In the genomic region with DNA sequence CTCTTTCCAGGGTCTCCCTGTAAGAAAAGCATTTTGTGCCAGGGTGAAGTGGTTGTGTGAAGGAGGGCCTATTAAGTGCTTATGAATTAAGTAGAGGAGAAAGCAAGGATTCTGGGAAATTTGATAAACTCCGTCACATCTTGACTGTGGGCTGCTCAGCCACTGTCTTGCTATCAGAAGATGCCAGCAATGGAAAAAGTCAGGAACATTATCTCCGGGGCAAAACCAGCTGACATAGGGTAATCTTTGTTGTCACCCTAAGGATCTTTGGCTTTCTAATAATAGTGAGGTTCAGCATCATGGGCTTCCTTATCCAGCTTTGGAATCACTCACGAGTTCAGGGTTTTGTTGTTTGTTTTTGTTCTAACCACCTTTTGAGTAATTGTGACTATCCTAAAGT, we compare ENCODE assay signal across 26 mouse cellular contexts. TPM values are rescaled to one million over a fixed set of nuclear protein-coding genes. Genes with fewer than 3 reads are reported as not detected.
DNase-seq lines count a peak whose midpoint lies in the region; ATAC-seq and TF ChIP-seq lines count a peak whose summit lies in the region.
"Had no signal": no experiment of that assay in that cellular context is flagged by ENCODE, and none has a peak within 500 bp of the region (broad histone marks: within the 10 kb centered on the region; RNA-seq: fewer than 3 reads in every experiment).

No protein-coding gene starts in this region.

- H3K9ac ChIP-seq in heart, embryonic 13.5 days = no peak overlapping the region
- H3K9ac ChIP-seq in liver, embryonic 12.5 days = 0 out of 2 replicates have a peak overlapping the region, but pooled peaks have one; percentile 49
- H3K9ac ChIP-seq: embryonic facial prominence, embryonic 12.5 days; forebrain, embryonic 13.5 days; heart, embryonic 15.5 days; limb, embryonic 13.5 days; neural tube, embryonic 12.5 days had no signal

- no peaks in the 10 kb centered on the region for H3K36me3 ChIP-seq in heart, embryonic 13.5 days
- no peaks in the 10 kb centered on the region for H3K36me3 ChIP-seq in liver, embryonic 12.5 days
- no peaks in the 10 kb centered on the region for H3K36me3 ChIP-seq in myocyte (ENCODE audit: control insufficient read depth, insufficient read depth)
- H3K36me3 ChIP-seq: embryonic facial prominence, embryonic 12.5 days; heart, embryonic 15.5 days; limb, embryonic 13.5 days; neural tube, embryonic 12.5 days had no signal

- H3K27me3 ChIP-seq in heart, embryonic 13.5 days (replicated peaks) = no peaks in the 10 kb centered on the region
- H3K27me3 ChIP-seq in liver, embryonic 12.5 days (replicated peaks) = no peaks in the 10 kb centered on the region
- H3K27me3 ChIP-seq in myocyte (ENCODE audit: control insufficient read depth, insufficient read depth, insufficient read length) = no peaks in the 10 kb centered on the region
- H3K27me3 ChIP-seq: embryonic facial prominence, embryonic 12.5 days; heart, embryonic 15.5 days; limb, embryonic 13.5 days; neural tube, embryonic 12.5 days had no signal

- 25% methylated on average over 3 of the region's 3 CpGs for WGBS in heart, embryonic 13.5 days
- WGBS in liver, embryonic 12.5 days (ENCODE audit: insufficient replicate concordance) = 17% methylated on average over 3 of the region's 3 CpGs

- H3K79me2 ChIP-seq in myocyte (ENCODE audit: control insufficient read depth, insufficient read depth) = no peaks in the 10 kb centered on the region

- DNase-seq in heart, adult 8-10 months (ENCODE audit: low spot score) = no peak
- peak; percentile 53 for DNase-seq in c-Kit-positive CD71-positive TER-119-negative erythroid progenitor cells, embryonic 14.5 days (ENCODE audit: low read depth)
- no peak for DNase-seq in right cerebral cortex, postnatal 36 days (ENCODE audit: low spot score in 2 of 2)
- DNase-seq in spleen, postnatal 10 days (ENCODE audit: low spot score in 2 of 2) = no peak
- DNase-seq: adrenal gland, postnatal 36 days; cerebellum, postnatal 25 days; kidney, adult 9 months; kidney, postnatal 36 days; layer of hippocampus, adult 9-11 months; right cerebral cortex, postnatal 4 days; thymus, postnatal 4 days had no signal

- no peak overlapping the region for H3K27ac ChIP-seq in heart, embryonic 13.5 days (replicated peaks)
- H3K27ac ChIP-seq in liver, embryonic 12.5 days = peak overlapping the region; percentile 86
- H3K27ac ChIP-seq: embryonic facial prominence, embryonic 12.5 days; forebrain, embryonic 13.5 days; heart, embryonic 15.5 days; limb, embryonic 13.5 days; neural tube, embryonic 12.5 days had no signal

- no peak for ATAC-seq in heart, embryonic 13.5 days (ENCODE audit: extremely low read depth, insufficient number of reproducible peaks, low FRiP score, low TSS enrichment)
- ATAC-seq in liver, embryonic 12.5 days = peak; percentile 80
- ATAC-seq: forebrain, embryonic 13.5 days; inflammation-experienced regulatory T-cells, adult 6 months had no signal

- no peaks in the 10 kb centered on the region for H3K9me3 ChIP-seq in heart, embryonic 13.5 days
- H3K9me3 ChIP-seq in liver, embryonic 12.5 days (replicated peaks) = no peaks in the 10 kb centered on the region
- H3K9me3 ChIP-seq: embryonic facial prominence, embryonic 12.5 days; forebrain, embryonic 13.5 days; heart, embryonic 15.5 days; limb, embryonic 13.5 days; neural tube, embryonic 12.5 days had no signal

- no peak overlapping the region for H3K4me3 ChIP-seq in heart, embryonic 13.5 days
- no peak overlapping the region for H3K4me3 ChIP-seq in liver, embryonic 12.5 days
- no peak overlapping the region for H3K4me3 ChIP-seq in myocyte
- H3K4me3 ChIP-seq: embryonic facial prominence, embryonic 12.5 days; forebrain, embryonic 13.5 days; heart, embryonic 15.5 days; limb, embryonic 13.5 days; neural tube, embryonic 12.5 days had no signal

- no peak for TF ChIP-seq POLR2A in myocyte (IDR thresholded peaks at IDR 0.05; ENCODE audit: insufficient read length, low read depth)

- no peak overlapping the region for H3ac ChIP-seq in myocyte (ENCODE audit: control insufficient read depth, insufficient read length)

- peaks cover 18% of the 10 kb centered on the region for H3K4me1 ChIP-seq in heart, embryonic 13.5 days
- peaks cover 50% of the 10 kb centered on the region for H3K4me1 ChIP-seq in liver, embryonic 12.5 days
- H3K4me1 ChIP-seq: embryonic facial prominence, embryonic 12.5 days; limb, embryonic 13.5 days had no signal

- H3K4me2 ChIP-seq in heart, embryonic 13.5 days = peak overlapping the region; percentile 33; the same call in 1 of the 2 replicates
- peak overlapping the region; percentile 48 for H3K4me2 ChIP-seq in liver, embryonic 12.5 days
- H3K4me2 ChIP-seq in myocyte (ENCODE audit: low read depth) = peak overlapping the region; percentile 69
- H3K4me2 ChIP-seq: embryonic facial prominence, embryonic 12.5 days; forebrain, embryonic 13.5 days; heart, embryonic 15.5 days; limb, embryonic 13.5 days; neural tube, embryonic 12.5 days had no signal

TF ChIP-seq in myocyte, 11 proteins besides CTCF, POLR2A, EP300 and RAD21:
- TF ChIP-seq SRF (IDR thresholded peaks at IDR 0.05; ENCODE audit: control insufficient read depth, insufficient read length, low read depth) (no peak), USF1 (IDR thresholded peaks at IDR 0.05; ENCODE audit: low read depth) (no peak), MYOD1 (IDR thresholded peaks at IDR 0.05; ENCODE audit: control insufficient read depth in 1 of 3, insufficient read length in 2 of 3, low read depth in 2 of 3) (no peak), TCF3 (IDR thresholded peaks at IDR 0.05; ENCODE audit: insufficient read length, low read depth) (no peak), POLR2AphosphoS2 (IDR thresholded peaks at IDR 0.05; ENCODE audit: insufficient read length, low read depth) (no peak), TCF12 (IDR thresholded peaks at IDR 0.05; ENCODE audit: insufficient read depth, poor library complexity, severe bottlenecking) (no peak), MAX (IDR thresholded peaks at IDR 0.05; ENCODE audit: low read depth) (no peak), REST (IDR thresholded peaks at IDR 0.05; ENCODE audit: insufficient read depth, insufficient read length) (no peak), E2F4 (IDR thresholded peaks at IDR 0.05; ENCODE audit: insufficient read depth) (no peak), CEBPB (IDR thresholded peaks at IDR 0.05; ENCODE audit: insufficient read depth, poor library complexity, severe bottlenecking) (no peak), MYOG (IDR thresholded peaks at IDR 0.05; ENCODE audit: control insufficient read depth in 1 of 3, insufficient read depth in 1 of 3, insufficient read length in 2 of 3, low read depth in 2 of 3) (no peak)

RNA-seq across cellular contexts. Expression of a gene that starts 14.3 kb away (rescaled TPM):
- not detected in 2 replicates for polyA plus RNA-seq in heart, embryonic 13.5 days (2015; fragmentation: Nextera tagmentation; extraction: Ambion mirVana)
- 1 to 10 TPM in 3 of 4 experiments, not detected in 1; 3.1 to 9.9 (median 9.5) TPM for total RNA-seq in heart, adult 8-10 months (2022)
- not detected in 2 replicates for polyA plus RNA-seq in liver, embryonic 12.5 days (2016; fragmentation: Nextera tagmentation; extraction: Ambion mirVana)
- polyA plus RNA-seq in myocyte (2012; fragmentation: generic; extraction: Trizol) = not detected
- total RNA-seq: adrenal gland, postnatal 36 days; left cerebral cortex, adult 8-10 months; megakaryocyte, adult 5-6 weeks had no signal
- polyA plus RNA-seq: C2C12; embryonic facial prominence, embryonic 12.5 days; forebrain, embryonic 13.5 days; gonadal fat pad, adult 2 months; hindbrain, embryonic 11.5 days; inflammation-experienced regulatory T-cells, adult 6 months; limb, embryonic 13.5 days; lung, embryonic 16.5 days; neural tube, embryonic 12.5 days had no signal
